Mouse (Mus musculus) heart, postnatal 0 days (tissue): Measurements from ENCODE around the gene Slc39a3.

ENCODE experiments used
- CTCF ChIP-seq: IDR thresholded peaks from 2 replicates; pipeline ENCODE4 v1.5.1; 2016; ENCODE audit warnings: antibody characterized with exemption, control low read depth, low read depth
- EP300 ChIP-seq: IDR thresholded peaks from 2 replicates; pipeline ENCODE4 v1.6.1; 2016; ENCODE audit warnings: antibody characterized with exemption, low read depth

- TF ChIP-seq EP300 (no peak), CTCF (no peak)
Measured at GRCm38 (mm10) chr10:81069836-81070235, 32.6 kb upstream of the Slc39a3 start, which contains the start of gene Thop1.
